Comparison of ENCODE assay signal across 18 mouse cellular contexts in genomic region chr12:15124179-15124578, GRCm38 (mm10).
DNase-seq lines count a peak whose midpoint lies in the region; ATAC-seq lines count a peak whose summit lies in the region.
"Had no signal": no experiment of that assay in that cellular context is flagged by ENCODE, and none has a peak within 500 bp of the region (broad histone marks: within the 10 kb centered on the region; RNA-seq: fewer than 3 reads in every experiment).

No protein-coding gene starts in this region.

- no peak overlapping the region for H3K9ac ChIP-seq in hindbrain, embryonic 14.5 days
- no peak overlapping the region for H3K9ac ChIP-seq in hindbrain, embryonic 13.5 days
- no peak overlapping the region for H3K9ac ChIP-seq in neural tube, embryonic 15.5 days (replicated peaks)
- no peak overlapping the region for H3K9ac ChIP-seq in kidney, embryonic 15.5 days
- H3K9ac ChIP-seq: embryonic facial prominence, embryonic 13.5 days; forebrain, embryonic 13.5 days; heart, embryonic 13.5 days had no signal

- no peak overlapping the region for H3K27ac ChIP-seq in hindbrain, embryonic 14.5 days
- no peak overlapping the region for H3K27ac ChIP-seq in hindbrain, embryonic 13.5 days
- no peak overlapping the region for H3K27ac ChIP-seq in neural tube, embryonic 15.5 days (replicated peaks)
- no peak overlapping the region for H3K27ac ChIP-seq in kidney, embryonic 15.5 days
- H3K27ac ChIP-seq: embryonic facial prominence, embryonic 13.5 days; forebrain, embryonic 13.5 days; gastrocnemius, adult 2 months; heart, embryonic 13.5 days had no signal

- no peak overlapping the region for H3K4me2 ChIP-seq in hindbrain, embryonic 14.5 days (replicated peaks)
- H3K4me2 ChIP-seq in hindbrain, embryonic 13.5 days, result no peak overlapping the region
- no peak overlapping the region for H3K4me2 ChIP-seq in neural tube, embryonic 15.5 days
- no peak overlapping the region for H3K4me2 ChIP-seq in kidney, embryonic 15.5 days
- H3K4me2 ChIP-seq: embryonic facial prominence, embryonic 13.5 days; forebrain, embryonic 13.5 days; heart, embryonic 13.5 days had no signal

- DNase-seq in hindbrain, embryonic 14.5 days (ENCODE audit: low spot score), result no peak
- peak; percentile 20 for DNase-seq in left cerebral cortex, postnatal 4 days
- no peak for DNase-seq in left cerebral cortex, adult 9 months (ENCODE audit: low spot score in 2 of 2)
- peak; percentile 30 for DNase-seq in brain, adult 2 months (ENCODE audit: low read depth, low spot score)
- DNase-seq: adrenal gland, postnatal 10 days; cerebellum, adult 18-20 months; cerebellum, adult 9-11 months; cerebellum, postnatal 36 days; gastrocnemius, adult 2 months; gastrocnemius, postnatal 25 days; heart, postnatal 36 days had no signal

- no peaks in the 10 kb centered on the region for H3K4me1 ChIP-seq in hindbrain, embryonic 14.5 days (replicated peaks; ENCODE audit: control insufficient read depth, insufficient read depth, low read length)
- no peaks in the 10 kb centered on the region for H3K4me1 ChIP-seq in hindbrain, embryonic 13.5 days (replicated peaks)
- H3K4me1 ChIP-seq in neural tube, embryonic 15.5 days, result no peaks in the 10 kb centered on the region
- no peaks in the 10 kb centered on the region for H3K4me1 ChIP-seq in kidney, embryonic 15.5 days
- H3K4me1 ChIP-seq: embryonic facial prominence, embryonic 13.5 days; forebrain, embryonic 13.5 days; heart, embryonic 13.5 days had no signal

- no peak overlapping the region for H3K4me3 ChIP-seq in hindbrain, embryonic 14.5 days (replicated peaks; ENCODE audit: low read length)
- no peak overlapping the region for H3K4me3 ChIP-seq in hindbrain, embryonic 13.5 days
- no peak overlapping the region for H3K4me3 ChIP-seq in neural tube, embryonic 15.5 days (replicated peaks)
- no peak overlapping the region for H3K4me3 ChIP-seq in kidney, embryonic 15.5 days (replicated peaks)
- H3K4me3 ChIP-seq: embryonic facial prominence, embryonic 13.5 days; forebrain, embryonic 13.5 days; gastrocnemius, adult 2 months; heart, embryonic 13.5 days had no signal

- ATAC-seq in hindbrain, embryonic 14.5 days (ENCODE audit: low FRiP score), result peak; percentile 40; the same call in 1 of the 2 replicates
- ATAC-seq in hindbrain, embryonic 13.5 days (ENCODE audit: low FRiP score), result no peak
- ATAC-seq in neural tube, embryonic 15.5 days (ENCODE audit: low FRiP score), result peak; percentile 57
- no peak for ATAC-seq in kidney, embryonic 15.5 days (replicated peaks; ENCODE audit: low FRiP score)
- ATAC-seq: forebrain, embryonic 13.5 days; hindbrain, embryonic 16.5 days had no signal

- intact Hi-C loops in left cerebral cortex, postnatal 4 days (cut with DNase I), result no loop called here

- no peaks in the 10 kb centered on the region for H3K27me3 ChIP-seq in hindbrain, embryonic 14.5 days (ENCODE audit: control insufficient read depth, insufficient read depth, low read length)
- no peaks in the 10 kb centered on the region for H3K27me3 ChIP-seq in hindbrain, embryonic 13.5 days
- H3K27me3 ChIP-seq in neural tube, embryonic 15.5 days (replicated peaks), result no peaks in the 10 kb centered on the region
- no peaks in the 10 kb centered on the region for H3K27me3 ChIP-seq in kidney, embryonic 15.5 days
- H3K27me3 ChIP-seq: embryonic facial prominence, embryonic 13.5 days; forebrain, embryonic 13.5 days; heart, embryonic 13.5 days had no signal

- H3K9me3 ChIP-seq in hindbrain, embryonic 14.5 days (ENCODE audit: control insufficient read depth, low read length), result no peaks in the 10 kb centered on the region
- H3K9me3 ChIP-seq in hindbrain, embryonic 13.5 days, result no peaks in the 10 kb centered on the region
- no peaks in the 10 kb centered on the region for H3K9me3 ChIP-seq in neural tube, embryonic 15.5 days (replicated peaks)
- no peaks in the 10 kb centered on the region for H3K9me3 ChIP-seq in kidney, embryonic 15.5 days (replicated peaks)
- H3K9me3 ChIP-seq: embryonic facial prominence, embryonic 13.5 days; forebrain, embryonic 13.5 days; heart, embryonic 13.5 days had no signal

- H3K36me3 ChIP-seq in hindbrain, embryonic 14.5 days (replicated peaks; ENCODE audit: control insufficient read depth, insufficient read depth), result no peaks in the 10 kb centered on the region
- no peaks in the 10 kb centered on the region for H3K36me3 ChIP-seq in hindbrain, embryonic 13.5 days
- H3K36me3 ChIP-seq in neural tube, embryonic 15.5 days, result no peaks in the 10 kb centered on the region
- no peaks in the 10 kb centered on the region for H3K36me3 ChIP-seq in kidney, embryonic 15.5 days
- H3K36me3 ChIP-seq: embryonic facial prominence, embryonic 13.5 days; heart, embryonic 13.5 days had no signal

- 62% methylated on average over 3 of the region's 3 CpGs for WGBS in hindbrain, embryonic 14.5 days
- 55% methylated on average over 3 of the region's 3 CpGs for WGBS in hindbrain, embryonic 13.5 days
- WGBS in neural tube, embryonic 15.5 days, result 30% methylated on average over 3 of the region's 3 CpGs
- 77% methylated on average over 3 of the region's 3 CpGs for WGBS in kidney, embryonic 15.5 days

Comparison
In these comparisons a context has a peak if more than half of its experiments do, and no peak if none do; other contexts are left out.
1. ATAC-seq: peak in hindbrain, embryonic 14.5 days (single experiment) and neural tube, embryonic 15.5 days (single experiment); none in hindbrain, embryonic 13.5 days (single experiment) and kidney, embryonic 15.5 days (single experiment).
2. DNase-seq: peak in left cerebral cortex, postnatal 4 days (single experiment) and brain, adult 2 months (single experiment); none in hindbrain, embryonic 14.5 days (single experiment) and left cerebral cortex, adult 9 months (0 of 2).